Mouse (Mus musculus) left cerebral cortex, adult 8-10 months (tissue): ENCODE measurements around the gene Enkd1. TPM values are rescaled to one million over a fixed set of nuclear protein-coding genes. Genes with fewer than 3 reads are reported as not detected.
A peak's percentile ranks its signal among the peaks of the same experiment; 100 is the strongest.

Experiments
- DNase-seq, 2 experiments: peaks; one replicate each; pipeline ENCODE4 v3.0.0; 2022; ENCODE audit warnings: low spot score in 2 of 2
- total RNA-seq, 4 experiments: library from RNA; stranded (reverse); gene quantifications; 2 replicates each; pipeline ENCODE4 v1.2.4; 2022

Enkd1 gene
- 10 to 100 TPM in 1 of 4 experiments, 1 to 10 TPM in 3; 9.0 to 11.2 (median 9.3) TPM for total RNA-seq

- peak; percentile 75 to 87 for DNase-seq
These were observed at the start of gene Enkd1, which contains the start of gene 4933405L10Rik for GRCm38 (mm10) chr8:105707498-105708403. TSS of gene Enkd1 (minus strand) at chr8:105708210. TSS of gene 4933405L10Rik (plus strand) at chr8:105707655.

GRCm38 (mm10) chr8:105754688-105755087, 46.7 kb upstream of the Enkd1 start:
- no peak for DNase-seq

GRCm38 (mm10) chr8:105753916-105754315, 45.9 kb upstream of the Enkd1 start:
- DNase-seq = no peak

- DNase-seq = peak in 1 of 2 experiments; percentile 38
These were observed 42.6 kb upstream of the Enkd1 start for GRCm38 (mm10) chr8:105750606-105751005.

GRCm38 (mm10) chr8:105743301-105743700, 35.3 kb upstream of the Enkd1 start:
- no peak for DNase-seq

- no peak for DNase-seq
These were observed 31.2 kb upstream of the Enkd1 start for GRCm38 (mm10) chr8:105739216-105739615.

- no peak for DNase-seq
These were observed 24.2 kb upstream of the Enkd1 start for GRCm38 (mm10) chr8:105732186-105732585.

GRCm38 (mm10) chr8:105727397-105728124, 19.6 kb upstream of the Enkd1 start:
- DNase-seq = no peak

GRCm38 (mm10) chr8:105725726-105726125, 17.7 kb upstream of the Enkd1 start:
- no peak for DNase-seq

- DNase-seq = no peak
These were observed 14.9 kb upstream of the Enkd1 start for GRCm38 (mm10) chr8:105722861-105723260.

- DNase-seq = no peak
These were observed 11.6 kb upstream of the Enkd1 start for GRCm38 (mm10) chr8:105719637-105720036.

- no peak for DNase-seq
These were observed 8.4 kb upstream of the Enkd1 start for GRCm38 (mm10) chr8:105716302-105716945.

- DNase-seq = no peak
These were observed 7.0 kb upstream of the Enkd1 start for GRCm38 (mm10) chr8:105715042-105715441.

- peak in 1 of 2 experiments; percentile 57 for DNase-seq
These were observed 6.1 kb upstream of the Enkd1 start for GRCm38 (mm10) chr8:105714139-105714538.

- DNase-seq = no peak
These were observed 4.3 kb upstream of the Enkd1 start for GRCm38 (mm10) chr8:105712286-105712685.

- no peak for DNase-seq
These were observed 1.3 kb upstream of the Enkd1 start for GRCm38 (mm10) chr8:105709317-105709716.

- DNase-seq = no peak
These were observed 665 bp upstream of the Enkd1 start for GRCm38 (mm10) chr8:105708675-105709074.

- DNase-seq = no peak
These were observed 1.6 kb downstream of the Enkd1 start for GRCm38 (mm10) chr8:105706426-105706825.

GRCm38 (mm10) chr8:105704955-105705354, 3.1 kb downstream of the Enkd1 start:
- no peak for DNase-seq

- no peak for DNase-seq
These were observed 3.7 kb downstream of the Enkd1 start for GRCm38 (mm10) chr8:105704146-105704812.
